Mouse (Mus musculus) kidney, adult 2 months (tissue): ENCODE results near the gene Cd3g.

Experiments
- CTCF ChIP-seq: fragments of 200-500 bp; conservative IDR thresholded peaks from 2 replicates; pipeline ENCODE4 v1.5.1; 2011; ENCODE audit warnings: low read depth, mild to moderate bottlenecking, control low read depth, low read length, moderate library complexity, mixed read lengths; ENCODE audit not compliant: insufficient read depth, insufficient read length
- POLR2A ChIP-seq: fragments of 200-500 bp; IDR thresholded peaks from one replicate; pipeline ENCODE4 v1.6.1; 2011; ENCODE audit warnings: low read depth, low read length, control low read depth

DNA sequence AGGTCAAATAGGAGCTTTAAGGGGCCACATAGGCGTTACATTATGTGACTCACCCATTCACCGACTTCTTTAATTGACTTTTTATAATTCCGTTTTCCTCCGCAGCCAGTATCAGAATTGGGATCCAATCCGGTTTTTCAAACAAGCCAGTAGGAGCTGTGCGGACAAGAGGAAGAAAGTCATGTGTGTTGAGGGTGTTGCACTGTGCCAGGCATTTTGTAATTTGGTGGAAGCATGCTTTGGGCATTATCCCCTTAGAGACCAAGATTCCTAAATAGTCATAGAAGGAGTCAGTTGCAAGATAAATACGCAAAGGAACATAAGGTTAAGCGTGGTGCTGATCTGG lies 59.1 kb downstream of the Cd3g start:
- TF ChIP-seq CTCF (no peak), POLR2A (no peak)
